Mouse (Mus musculus): Measurements from ENCODE around the gene Ercc8. TPM values are rescaled to one million over a fixed set of nuclear protein-coding genes. Genes with fewer than 3 reads are reported as not detected.

The Ercc8 gene
- total RNA-seq (2021), result 10 to 100 TPM; 17.1 to 23.2 TPM

DNA sequence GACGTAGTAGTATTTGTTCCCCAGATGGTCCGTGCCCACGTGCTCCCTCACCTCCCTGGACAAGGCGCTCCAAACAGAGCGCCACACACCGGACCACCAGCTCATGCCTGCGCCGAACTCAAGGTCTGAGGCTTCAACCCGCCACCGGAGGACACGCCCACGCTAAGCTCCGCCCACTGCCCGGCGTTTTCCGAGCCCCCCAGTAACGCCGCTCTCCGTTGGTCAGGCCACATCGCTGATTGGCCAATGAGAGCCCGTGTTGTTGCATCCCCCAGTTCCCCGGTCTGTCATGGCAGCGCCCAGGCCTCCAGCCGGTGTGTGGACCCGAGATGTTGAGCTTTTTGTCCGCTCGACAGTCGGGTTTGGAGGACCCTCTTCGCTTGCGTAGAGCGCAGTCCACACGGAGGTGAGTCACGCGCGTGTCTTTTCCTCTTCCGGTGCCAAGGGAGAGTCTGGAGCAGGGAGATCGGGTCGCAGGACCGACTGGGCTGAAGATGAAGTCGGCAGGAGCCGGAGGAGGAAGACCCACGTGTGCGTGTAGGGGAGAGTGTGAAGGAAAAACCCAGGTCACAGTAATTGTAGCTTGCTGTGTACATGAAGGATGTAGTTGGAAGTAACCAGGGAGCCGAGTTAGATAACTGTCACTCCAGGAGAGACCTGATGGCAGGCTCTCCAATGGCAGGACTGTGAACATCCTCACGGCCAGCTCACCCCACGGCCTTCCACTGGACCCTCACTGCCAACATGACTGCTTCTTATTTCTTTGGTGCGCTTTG, at the start of gene Ercc8, which contains the start of gene Ndufaf2:
Gene Ercc8, plus strand, starts transcription at position 267 of the 776 bp plus-strand sequence.
Gene Ndufaf2, minus strand, starts transcription at position 159 of the 776 bp plus-strand sequence.
- intact Hi-C loops (cut with DNase I), result loop anchor here (5.0 to 10.0 kb wide), 4 partner anchors 266 to 1046 kb away; no protein-coding TSS in a partner anchor
- DNase-seq (ENCODE audit: low spot score in 2 of 2), result peak; percentile 96 to 97

DNA sequence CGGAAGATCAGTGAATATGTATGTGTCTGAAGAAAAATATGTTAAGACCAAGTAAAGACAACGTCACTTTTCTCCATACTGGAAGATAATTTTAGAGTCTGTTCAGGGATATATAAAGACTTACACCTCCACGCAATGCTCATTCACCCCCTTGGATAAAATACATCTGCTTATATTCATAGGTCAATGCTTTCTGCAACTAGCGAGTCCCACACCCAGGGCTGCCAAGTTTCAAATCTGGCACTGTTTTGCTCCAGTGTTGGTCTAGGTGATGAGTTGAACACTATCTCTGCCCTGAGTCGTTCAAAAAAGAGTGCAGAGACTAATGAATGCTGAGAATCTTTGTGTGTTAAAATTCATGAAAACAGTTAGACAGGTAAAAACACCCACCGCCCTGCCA, 47.6 kb upstream of the Ercc8 start:
- intact Hi-C loops (cut with DNase I), result no loop called here
- DNase-seq (ENCODE audit: low spot score in 2 of 2), result peak in 1 of 2 experiments; percentile 57

DNA sequence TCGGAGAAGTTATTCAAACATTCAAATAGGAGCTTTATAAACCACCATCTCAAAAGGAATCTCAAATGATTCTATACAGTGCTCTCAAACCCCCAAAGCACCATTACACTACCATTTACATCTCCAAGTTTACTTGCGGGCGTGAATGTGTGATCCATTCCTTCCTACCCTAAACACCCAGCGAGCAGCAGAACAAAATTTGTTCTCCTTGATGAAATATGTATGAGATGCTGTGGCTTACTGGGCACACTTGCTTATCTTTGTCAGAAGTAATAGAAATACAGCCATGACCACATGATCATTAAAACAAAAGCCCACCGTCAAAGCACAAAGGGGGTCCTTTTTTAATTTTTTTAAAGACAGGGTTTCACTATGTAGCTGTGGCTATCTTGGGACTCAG, 45.0 kb upstream of the Ercc8 start:
- DNase-seq (ENCODE audit: low spot score in 2 of 2), result peak in 1 of 2 experiments; percentile 37
- intact Hi-C loops (cut with DNase I), result no loop called here

DNA sequence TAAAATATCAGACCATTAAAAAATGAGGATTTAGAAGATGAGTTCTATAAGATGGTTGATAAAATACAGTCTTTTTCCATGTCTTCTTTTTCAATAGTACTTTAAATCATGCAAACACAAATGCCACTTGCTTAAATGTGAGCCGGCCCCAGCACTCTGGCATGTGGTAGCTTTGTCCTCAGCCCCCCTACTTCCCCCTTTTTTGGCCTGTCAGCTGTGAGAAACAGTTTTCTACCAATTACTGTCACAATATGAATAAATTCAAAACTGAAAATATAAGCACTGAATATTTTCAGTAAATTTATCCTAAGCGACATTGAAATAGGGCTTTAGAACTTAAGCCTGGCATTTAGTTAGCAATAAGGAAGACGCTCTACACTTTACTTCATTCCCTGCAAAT, 44.3 kb upstream of the Ercc8 start:
- intact Hi-C loops (cut with DNase I), result no loop called here
- DNase-seq (ENCODE audit: low spot score in 2 of 2), result no peak

DNA sequence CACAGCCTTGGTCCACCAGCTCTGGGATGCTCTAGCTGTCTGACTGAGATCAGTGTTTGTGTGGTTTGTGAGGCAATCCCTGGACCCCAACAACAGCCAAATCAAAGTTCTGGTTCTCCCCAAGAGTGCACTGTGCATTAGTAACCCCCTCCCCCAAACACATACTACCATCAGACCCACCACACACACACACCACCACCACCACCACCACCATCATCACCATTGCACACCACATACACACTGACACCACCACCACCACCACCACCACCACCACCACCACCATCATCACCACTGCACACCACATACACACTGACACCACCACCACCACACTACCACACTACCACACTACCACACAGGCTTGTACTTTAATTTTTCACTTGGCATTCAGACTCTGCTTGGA, 40.9 kb upstream of the Ercc8 start:
- intact Hi-C loops (cut with DNase I), result no loop called here
- no peak for DNase-seq (ENCODE audit: low spot score in 2 of 2)

DNA sequence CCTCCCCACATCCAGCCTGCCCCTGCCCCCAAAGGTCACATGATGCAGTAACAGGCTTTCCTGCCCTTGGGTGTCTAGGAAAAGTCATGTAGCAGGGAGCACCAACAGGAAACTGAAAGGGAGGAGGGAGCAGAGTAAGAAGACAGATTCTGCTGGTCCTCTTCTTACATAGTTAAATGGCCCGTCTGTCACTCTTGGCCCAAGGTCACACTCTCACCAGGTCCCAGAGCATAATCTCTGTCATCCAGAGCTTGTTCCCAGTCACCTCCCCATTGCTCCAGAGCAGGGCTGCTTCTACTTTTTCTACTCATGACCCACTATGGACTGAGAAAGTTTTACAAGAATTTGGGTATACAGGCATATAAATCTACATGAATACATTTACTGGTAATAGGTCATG, 40.3 kb upstream of the Ercc8 start:
- intact Hi-C loops (cut with DNase I), result no loop called here

DNA sequence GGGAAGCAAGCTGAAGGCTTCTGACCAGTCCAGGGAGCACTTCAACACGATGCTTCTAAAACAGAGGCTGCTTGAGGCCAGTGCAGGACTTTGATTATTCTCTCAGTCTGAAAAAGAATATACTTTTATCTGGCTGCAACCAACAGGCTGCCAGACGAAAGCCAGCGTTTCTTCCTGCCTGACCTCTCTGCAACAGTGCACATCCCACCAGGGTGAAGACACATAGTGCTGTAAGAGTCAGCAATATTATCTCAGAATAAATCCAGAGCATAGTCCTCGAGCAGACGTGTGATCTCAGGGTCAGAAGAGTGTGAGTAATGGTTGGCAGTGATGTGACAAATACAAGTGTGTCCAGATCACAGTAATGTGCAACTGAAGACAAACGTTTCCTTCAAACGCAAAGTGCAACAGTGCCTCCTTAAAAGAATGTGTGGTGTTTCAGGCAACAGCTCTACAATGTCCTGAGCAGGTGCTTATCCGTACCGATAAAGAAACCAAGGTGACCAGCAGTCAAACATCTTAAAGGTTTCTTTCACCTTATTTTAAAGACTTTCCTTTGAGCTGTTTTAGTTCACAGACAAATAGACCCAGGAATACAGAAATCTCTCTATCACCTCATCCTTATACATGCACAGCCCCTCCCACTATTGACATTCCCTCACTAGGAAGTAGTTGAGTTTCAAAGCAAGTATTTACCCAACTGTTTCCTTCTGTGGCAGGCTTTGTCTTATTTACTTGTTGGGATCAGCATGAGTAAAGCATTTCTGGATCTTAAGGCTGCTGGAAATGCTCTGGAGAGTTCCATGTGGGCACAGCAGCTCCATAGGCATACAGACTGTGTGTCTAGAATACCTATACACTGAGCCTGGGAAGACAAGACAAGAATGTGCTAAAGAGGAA, 38.9 kb upstream of the Ercc8 start:
- intact Hi-C loops (cut with DNase I), result no loop called here

More for the DNA sequence above, 40.3 kb upstream of the Ercc8 start:
- no peak for DNase-seq (ENCODE audit: low spot score in 2 of 2)

DNA sequence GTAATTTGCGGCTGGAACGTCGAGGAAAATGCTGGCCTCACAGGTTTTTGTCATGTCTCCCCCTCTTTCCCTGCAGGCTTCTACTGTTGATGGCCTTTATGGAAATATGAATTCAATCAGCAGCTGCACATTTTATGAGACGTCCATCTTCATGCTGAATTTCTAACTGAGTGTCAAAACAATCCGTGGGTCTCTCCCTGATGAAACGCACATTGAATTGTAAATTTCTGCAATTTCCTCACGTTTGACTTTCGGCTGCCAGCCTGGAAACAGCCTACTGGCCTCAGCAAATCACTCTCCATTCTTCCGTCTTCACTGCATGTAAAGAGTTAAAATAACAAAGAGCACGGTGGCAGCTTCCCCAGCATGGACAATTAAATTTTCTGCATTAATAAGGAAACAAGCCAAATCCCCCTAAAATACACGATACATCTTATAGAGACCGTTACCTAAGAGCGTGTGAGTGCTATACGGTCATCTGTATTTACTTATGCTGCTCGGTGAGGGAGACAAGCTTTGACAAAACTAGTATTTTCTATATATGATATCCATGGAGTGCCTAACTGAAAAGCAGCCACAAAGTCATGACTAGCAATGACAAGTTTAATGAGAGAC, 35.3 kb upstream of the Ercc8 start:
- intact Hi-C loops (cut with DNase I), result no loop called here
- DNase-seq (ENCODE audit: low spot score in 2 of 2), result no peak

More for the DNA sequence above, 38.9 kb upstream of the Ercc8 start:
- no peak for DNase-seq (ENCODE audit: low spot score in 2 of 2)

DNA sequence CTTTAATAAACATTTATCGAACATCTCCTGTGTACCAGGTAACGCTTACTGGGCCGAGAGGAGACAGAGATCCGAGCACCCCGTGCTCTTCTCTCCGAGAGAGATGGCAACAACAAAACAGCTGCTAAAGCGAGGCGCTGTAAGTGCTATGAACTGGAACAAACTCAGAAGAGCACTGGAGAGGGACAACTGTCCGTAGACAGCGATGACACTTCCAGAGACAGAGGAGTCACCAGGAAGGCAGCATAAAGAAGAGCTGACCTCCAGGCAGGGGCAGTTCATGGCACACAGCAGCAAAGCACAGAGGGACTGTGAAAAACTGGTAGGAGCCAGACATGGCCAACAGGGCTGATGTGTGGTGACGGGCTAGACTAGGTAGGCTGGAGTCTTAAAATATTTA, 34.4 kb upstream of the Ercc8 start:
- intact Hi-C loops (cut with DNase I), result no loop called here
- DNase-seq (ENCODE audit: low spot score in 2 of 2), result no peak

DNA sequence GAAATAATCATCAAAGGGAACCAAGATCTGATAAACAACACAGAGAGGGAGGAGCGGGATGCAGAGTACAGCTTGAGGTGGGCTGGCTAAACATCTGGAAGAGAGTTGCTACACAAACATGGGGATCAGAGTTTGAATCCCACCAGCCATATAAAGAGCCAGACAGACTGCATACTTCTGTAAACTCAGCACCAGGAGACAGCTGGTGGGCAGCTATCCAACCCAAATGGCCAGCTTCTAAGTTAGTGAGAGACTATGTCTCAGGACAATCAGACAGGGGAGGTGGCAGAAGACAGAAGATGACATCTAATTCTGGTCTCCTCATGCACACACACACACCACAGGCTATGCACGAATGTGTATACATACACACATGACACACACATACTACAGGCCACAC, 32.3 kb upstream of the Ercc8 start:
- intact Hi-C loops (cut with DNase I), result no loop called here
- DNase-seq (ENCODE audit: low spot score in 2 of 2), result no peak

DNA sequence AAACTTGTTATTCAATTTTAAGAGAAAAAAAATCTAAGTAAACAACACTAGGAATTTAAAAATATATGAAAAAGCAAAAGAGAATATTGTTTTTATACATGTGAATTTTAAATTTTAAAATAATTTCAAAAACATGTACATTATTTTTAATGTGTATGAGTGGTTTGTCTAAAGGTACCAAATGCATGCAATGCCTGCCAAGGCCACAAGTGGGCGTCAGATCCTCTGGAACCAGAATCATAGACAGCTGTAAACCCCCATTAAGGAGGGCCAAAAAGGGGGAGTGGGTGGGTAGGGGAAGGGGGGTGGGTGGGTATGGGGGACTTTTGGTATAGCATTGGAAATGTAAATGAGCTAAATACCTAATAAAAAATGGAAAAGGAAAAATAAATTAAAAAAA, 31.4 kb upstream of the Ercc8 start:
- intact Hi-C loops (cut with DNase I), result no loop called here
- no peak for DNase-seq (ENCODE audit: low spot score in 2 of 2)

DNA sequence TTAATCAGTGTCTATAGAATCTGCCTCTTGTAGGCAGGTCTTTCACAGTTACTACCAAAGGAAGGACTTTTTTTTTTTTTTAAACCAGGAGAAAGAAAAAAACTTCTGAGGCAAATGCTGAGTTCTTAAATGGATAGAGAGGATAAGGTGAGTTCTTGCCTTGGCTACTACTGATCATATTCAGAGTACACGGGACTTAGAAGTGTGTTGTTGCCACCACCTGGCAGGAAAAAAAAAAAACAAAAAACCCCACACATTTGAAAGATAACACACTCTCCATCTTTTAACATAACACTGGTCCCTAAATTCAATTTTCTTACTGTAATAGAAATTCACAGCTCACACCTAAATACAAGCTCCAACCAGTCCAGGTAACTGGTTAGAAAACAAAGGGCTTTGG, 30.6 kb upstream of the Ercc8 start:
- no peak for DNase-seq (ENCODE audit: low spot score in 2 of 2)
- intact Hi-C loops (cut with DNase I), result no loop called here

DNA sequence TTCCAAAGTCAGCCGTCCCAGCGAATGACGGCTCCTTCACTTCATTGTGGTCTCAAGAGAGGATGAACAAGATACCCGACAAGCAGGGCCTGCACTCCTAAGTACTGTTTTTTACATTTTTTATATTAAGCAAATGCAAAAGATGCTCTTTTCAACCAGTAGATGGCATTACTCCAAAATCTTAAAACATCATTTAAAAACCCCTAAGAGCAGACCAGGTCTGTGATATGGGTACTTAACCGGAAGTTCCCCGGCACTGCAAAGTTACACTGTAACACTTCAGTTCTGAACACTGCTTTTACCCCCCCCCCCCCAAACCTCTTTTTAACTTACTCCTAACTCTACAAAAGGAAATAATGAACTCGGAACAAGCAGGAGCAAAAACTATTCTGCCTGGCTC, 29.5 kb upstream of the Ercc8 start:
- DNase-seq (ENCODE audit: low spot score in 2 of 2), result no peak
- intact Hi-C loops (cut with DNase I), result no loop called here

DNA sequence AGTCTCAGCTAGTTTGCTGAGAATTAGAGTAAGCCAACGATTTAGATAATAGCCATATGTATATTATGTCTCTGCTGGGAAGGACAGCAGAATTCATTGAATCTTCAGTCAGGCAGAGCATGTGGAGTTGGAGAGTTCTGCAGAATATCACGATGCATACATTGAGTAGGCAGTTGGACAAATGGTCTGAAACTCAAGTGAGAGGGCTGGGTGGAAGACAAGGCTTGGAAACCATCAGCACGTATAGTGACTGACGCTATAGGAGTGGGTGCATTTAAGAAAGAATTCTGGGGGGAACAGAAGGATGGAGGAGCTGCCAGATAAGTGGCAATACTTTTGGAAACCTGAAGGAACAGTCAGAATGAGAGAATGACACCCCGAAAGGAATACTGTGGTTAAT, 27.8 kb upstream of the Ercc8 start:
- intact Hi-C loops (cut with DNase I), result no loop called here
- DNase-seq (ENCODE audit: low spot score in 2 of 2), result peak; percentile 30 to 90

DNA sequence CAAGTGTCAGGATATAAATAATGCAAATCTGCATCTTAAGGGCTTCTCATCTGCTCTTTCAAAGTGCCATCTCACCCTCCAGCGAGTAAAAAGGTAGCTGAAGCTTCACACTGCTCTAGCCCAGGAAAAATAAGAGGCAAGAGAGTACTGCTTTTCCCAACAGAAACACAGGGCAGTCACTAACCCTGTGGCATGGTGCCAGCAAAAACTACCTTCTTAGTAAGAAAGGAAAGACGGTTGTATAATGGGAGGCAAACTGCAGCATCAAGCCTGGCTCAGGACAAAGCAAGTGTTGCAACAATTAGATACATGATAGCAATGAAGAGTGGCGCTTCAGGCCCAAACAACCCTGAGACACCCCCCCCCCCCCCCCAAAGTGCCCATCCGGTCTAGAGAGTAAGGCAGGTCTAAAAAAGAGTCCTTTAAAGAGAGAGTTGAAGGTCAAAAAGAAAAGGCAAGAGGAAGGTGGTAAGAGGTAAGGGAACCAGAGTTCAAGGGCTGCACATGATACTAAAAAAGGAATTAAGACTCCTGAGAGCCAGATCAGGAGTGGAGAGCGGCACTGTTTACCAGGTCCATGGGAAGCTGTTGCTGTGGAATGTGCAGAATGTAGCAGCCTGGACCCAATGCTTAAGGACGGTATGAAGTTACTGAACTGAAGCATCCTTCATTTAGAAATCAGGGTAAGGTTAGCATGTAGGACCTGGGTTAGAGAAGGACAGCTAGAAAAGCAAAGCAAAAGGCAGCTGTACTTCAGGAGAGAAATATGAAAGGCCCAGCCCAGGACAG, 26.3 kb upstream of the Ercc8 start:
- intact Hi-C loops (cut with DNase I), result no loop called here
- no peak for DNase-seq (ENCODE audit: low spot score in 2 of 2)

DNA sequence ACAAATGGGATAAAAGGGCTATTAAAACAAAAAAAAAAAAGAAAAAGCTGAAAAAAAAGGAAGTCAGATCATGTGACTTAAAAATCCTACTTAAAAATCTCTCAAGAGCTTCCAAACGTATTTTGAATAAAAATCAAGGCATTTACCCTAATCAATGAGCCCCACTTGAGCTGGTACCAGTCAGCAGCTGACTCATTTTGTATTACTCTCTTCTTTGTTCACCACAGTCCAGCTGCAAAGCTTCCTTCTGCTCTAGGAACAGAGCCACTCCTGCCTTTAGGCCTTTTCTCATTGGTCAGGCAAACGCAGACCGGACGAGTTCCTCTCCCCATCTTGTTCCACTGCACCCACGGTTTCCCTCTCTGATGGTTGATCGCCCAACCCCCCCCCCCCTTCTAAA, 22.9 kb upstream of the Ercc8 start:
- intact Hi-C loops (cut with DNase I), result no loop called here
- no peak for DNase-seq (ENCODE audit: low spot score in 2 of 2)

DNA sequence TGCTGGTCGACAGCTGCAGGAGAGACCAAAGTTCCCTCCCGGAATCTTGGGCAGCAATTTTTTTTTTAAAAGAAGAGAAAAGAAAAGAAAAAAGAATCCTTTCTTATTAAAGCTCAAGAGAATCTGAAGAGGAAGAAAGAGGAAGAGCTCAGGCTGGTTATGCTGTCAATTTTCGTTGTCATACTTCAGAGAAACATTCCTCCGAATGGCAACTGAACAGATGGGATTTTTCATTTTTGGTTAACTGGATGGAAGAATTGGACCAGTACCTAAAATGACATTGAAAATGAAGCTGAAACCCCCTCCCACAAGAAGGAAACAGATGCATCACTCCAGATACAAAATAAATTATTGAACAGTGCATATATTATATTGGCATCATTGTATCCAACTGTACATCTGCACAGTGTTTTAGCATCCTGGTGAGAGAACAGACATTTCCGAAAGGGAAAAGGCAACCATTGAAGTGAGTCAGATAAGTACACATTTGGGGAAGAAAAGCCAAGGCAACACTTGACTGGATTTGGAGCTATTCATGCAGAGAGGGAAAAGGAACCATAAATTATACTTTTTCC, 20.0 kb upstream of the Ercc8 start:
- intact Hi-C loops (cut with DNase I), result no loop called here
- peak in 1 of 2 experiments; percentile 41 for DNase-seq (ENCODE audit: low spot score in 2 of 2)

DNA sequence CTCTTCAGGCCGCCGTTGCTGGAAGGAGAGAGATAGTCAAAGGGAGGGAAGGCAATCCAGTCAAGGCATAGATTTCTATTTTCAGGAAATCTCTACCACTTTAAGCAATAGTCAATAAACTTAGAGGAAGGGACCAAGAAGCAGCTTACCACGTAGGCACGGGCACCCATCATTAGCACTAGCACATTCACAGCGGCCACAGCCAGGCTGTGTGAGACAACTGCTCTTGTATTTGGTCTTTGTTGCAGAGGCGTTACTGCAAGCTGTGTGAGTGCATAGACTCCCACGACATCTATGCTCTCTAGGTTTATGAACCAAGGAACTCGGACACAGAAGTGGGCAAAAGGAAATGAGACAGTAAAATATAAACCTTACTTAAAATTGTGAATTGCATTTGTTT, 14.4 kb upstream of the Ercc8 start:
- DNase-seq (ENCODE audit: low spot score in 2 of 2), result no peak

DNA sequence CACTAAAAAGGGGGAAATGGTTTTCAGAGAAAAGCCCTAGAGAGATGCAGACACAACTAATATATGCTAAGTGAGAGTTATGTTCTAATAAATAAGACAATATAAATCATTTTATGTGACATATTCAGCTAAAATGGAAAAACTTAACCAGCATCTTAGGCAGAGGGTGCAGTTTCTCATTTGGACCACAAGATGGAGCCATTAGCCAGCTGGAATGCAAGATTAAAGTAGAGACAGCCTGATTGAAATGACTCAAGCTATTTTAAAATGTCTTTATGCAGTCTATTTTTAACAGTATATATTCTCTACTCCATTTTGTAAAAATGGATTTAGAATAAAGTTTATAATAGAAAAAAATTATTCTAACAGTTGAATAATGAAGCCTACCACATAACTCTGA, 6.7 kb upstream of the Ercc8 start:
- intact Hi-C loops (cut with DNase I), result loop anchor here (1.0 to 10.0 kb wide), 6 partner anchors 107 to 969 kb away; partner anchors contain the start of gene Smim15
- DNase-seq (ENCODE audit: low spot score in 2 of 2), result no peak

More for the DNA sequence above, 14.4 kb upstream of the Ercc8 start:
- intact Hi-C loops (cut with DNase I), result no loop called here

Data from left cerebral cortex, postnatal 25 days (tissue).